Mouse (Mus musculus) ES-E14 (cell line): ENCODE measurements around the gene Dguok. TPM values are rescaled to one million over a fixed set of nuclear protein-coding genes. Genes with fewer than 3 reads are reported as not detected.

Experiments used
- DNase-seq: peaks from one replicate; pipeline ENCODE4 v3.0.0-alpha.2; 2013; ENCODE audit warnings: low read depth, low spot score
- H3K27ac ChIP-seq: 2 replicates; pipeline ENCODE4 v1.5.1; 2012; ENCODE audit warnings: low read depth, mild to moderate bottlenecking, low read length, moderate library complexity, mixed read lengths; ENCODE audit not compliant: poor library complexity, insufficient read depth, severe bottlenecking
- H3K36me3 ChIP-seq: 2 replicates; pipeline ENCODE4 v1.6.1; 2012; ENCODE audit warnings: mild to moderate bottlenecking, low read length, moderate library complexity, mixed read lengths; ENCODE audit not compliant: control insufficient read depth, poor library complexity, insufficient read depth, severe bottlenecking
- H3K4me1 ChIP-seq, 2 experiments: fragments of 150-350 bp in 1 of 2; sonication (generic) in 1 of 2; 2 replicates each; pipeline ENCODE4 v1.6.1; 2012; ENCODE audit warnings: low read length in 2 of 2, mild to moderate bottlenecking in 1 of 2, mixed read lengths in 1 of 2; ENCODE audit not compliant: control insufficient read depth in 2 of 2, insufficient read depth in 2 of 2, poor library complexity in 1 of 2
- H3K4me3 ChIP-seq, 2 experiments: fragments of 150-350 bp in 1 of 2; sonication (generic) in 1 of 2; 2 replicates each; pipeline ENCODE4 v1.5.1; 2012; ENCODE audit warnings: low read length in 2 of 2, low read depth in 1 of 2, mild to moderate bottlenecking in 1 of 2, mixed read lengths in 1 of 2; ENCODE audit not compliant: insufficient read depth in 1 of 2, poor library complexity in 1 of 2, severe bottlenecking in 1 of 2
- H3K9ac ChIP-seq: 2 replicates; pipeline ENCODE4 v1.6.1; 2012; ENCODE audit warnings: low read depth, mild to moderate bottlenecking, low read length, mixed read lengths; ENCODE audit not compliant: poor library complexity, insufficient read depth, severe bottlenecking
- H3K9me3 ChIP-seq: fragments of 150-350 bp; sonication (generic); 2 replicates; pipeline ENCODE4 v1.6.1; 2012; ENCODE audit warnings: low read depth, mild to moderate bottlenecking, low read length; ENCODE audit not compliant: control insufficient read depth, insufficient read depth
- CHD2 ChIP-seq: IDR thresholded peaks from 2 replicates; pipeline ENCODE4 v1.6.1; 2014; ENCODE audit warnings: mild to moderate bottlenecking, low read depth, low read length, inconsistent platforms
- HCFC1 ChIP-seq: IDR thresholded peaks from 2 replicates; pipeline ENCODE4 v1.6.1; 2012; ENCODE audit warnings: low read length, inconsistent platforms, borderline replicate concordance; ENCODE audit not compliant: insufficient read depth
- MAFK ChIP-seq: IDR thresholded peaks from 2 replicates; pipeline ENCODE4 v1.6.1; 2014; ENCODE audit warnings: mild to moderate bottlenecking, low read depth, low read length, inconsistent platforms; ENCODE audit not compliant: insufficient read depth
- ZC3H11A ChIP-seq: IDR thresholded peaks from 2 replicates; pipeline ENCODE4 v1.6.1; 2012; ENCODE audit warnings: low read depth, mild to moderate bottlenecking, inconsistent platforms, low read length, borderline replicate concordance
- ZNF384 ChIP-seq: IDR thresholded peaks from 2 replicates; pipeline ENCODE4 v1.6.1; 2012; ENCODE audit warnings: low read depth, low read length, inconsistent platforms
- in situ Hi-C, 2 experiments: fragments of 600-800 bp; cut with MboI; formaldehyde crosslinking; loops; one replicate each; pipeline ENCODE4 v1.15.1; 2025; ENCODE audit warnings: low sequenced_read_pairs in 2 of 2, inconsistent platforms in 1 of 2; ENCODE audit not compliant: unreplicated experiment in 2 of 2
- total RNA-seq: library from RNA; depleted of rRNA; stranded (reverse); fragments of 300-350 nt; gene quantifications from 2 replicates; pipeline ENCODE4 v1.2.3, GENCODE M21; 2012

The Dguok gene
- total RNA-seq, 1 experiment = 21.4 TPM

DNA sequence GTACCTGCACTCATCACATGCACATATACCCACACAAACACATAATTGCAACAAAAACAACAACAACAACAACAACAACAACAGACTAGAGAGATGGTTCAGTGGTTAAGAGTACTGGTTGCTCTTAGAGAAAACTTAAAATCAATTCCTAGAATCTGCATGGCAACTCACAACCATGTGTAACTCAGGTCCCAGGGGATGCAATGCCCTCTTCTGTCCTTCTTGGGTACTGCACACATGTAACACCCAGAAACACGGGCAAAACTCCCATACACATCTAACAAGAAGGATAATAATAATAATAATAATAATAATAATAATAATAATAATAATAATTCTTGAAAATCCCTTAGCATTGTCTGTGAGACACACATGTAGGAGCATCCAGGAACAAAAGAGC lies 5.7 kb upstream of the Dguok start:
- Histone ChIP-seq H3K4me3 (no peak overlapping the region), H3K9me3 (no peaks in the 10 kb centered on the region), H3K4me1 (peaks cover 0 to under 1% of the 10 kb centered on the region in 2 experiments; a peak in 1 of 4 replicates), H3K27ac (no peak overlapping the region), H3K36me3 (no peaks in the 10 kb centered on the region), H3K9ac (no peak overlapping the region)
- DNase-seq = no peak
- TF ChIP-seq HCFC1 (no peak), ZNF384 (no peak), CHD2 (no peak), MAFK (no peak), ZC3H11A (no peak)
- in situ Hi-C loops = no loop called here

DNA sequence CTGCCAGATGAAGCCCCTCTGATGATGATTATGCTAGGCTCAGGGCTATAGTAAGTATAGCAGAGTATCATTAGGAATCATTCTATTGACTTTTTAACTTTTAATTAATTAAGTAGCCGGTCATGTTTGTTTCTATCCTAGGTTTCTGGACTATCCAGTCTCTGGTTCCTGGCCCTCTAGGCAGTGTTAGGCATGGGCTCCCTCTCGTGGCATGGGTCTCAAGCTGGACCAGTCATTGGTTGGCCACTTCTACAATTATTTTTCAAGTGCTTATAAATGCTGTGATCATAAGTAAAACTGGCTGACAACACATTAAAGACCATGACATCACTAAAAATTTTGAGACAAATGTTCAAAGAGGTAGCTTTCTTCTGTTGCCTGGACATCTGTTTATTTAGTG lies 3.4 kb upstream of the Dguok start:
- no peak for DNase-seq
- no peak overlapping the region for H3K4me3 ChIP-seq
- in situ Hi-C loops = no loop called here
- no peaks in the 10 kb centered on the region for H3K36me3 ChIP-seq
- TF ChIP-seq ZNF384 (no peak), MAFK (no peak), ZC3H11A (no peak), CHD2 (no peak), HCFC1 (no peak)
- H3K27ac ChIP-seq = no peak overlapping the region
- H3K4me1 ChIP-seq = peaks cover 0 to 3% of the 10 kb centered on the region in 2 experiments; a peak in 1 of 4 replicates
- H3K9ac ChIP-seq = no peak overlapping the region
- no peaks in the 10 kb centered on the region for H3K9me3 ChIP-seq

DNA sequence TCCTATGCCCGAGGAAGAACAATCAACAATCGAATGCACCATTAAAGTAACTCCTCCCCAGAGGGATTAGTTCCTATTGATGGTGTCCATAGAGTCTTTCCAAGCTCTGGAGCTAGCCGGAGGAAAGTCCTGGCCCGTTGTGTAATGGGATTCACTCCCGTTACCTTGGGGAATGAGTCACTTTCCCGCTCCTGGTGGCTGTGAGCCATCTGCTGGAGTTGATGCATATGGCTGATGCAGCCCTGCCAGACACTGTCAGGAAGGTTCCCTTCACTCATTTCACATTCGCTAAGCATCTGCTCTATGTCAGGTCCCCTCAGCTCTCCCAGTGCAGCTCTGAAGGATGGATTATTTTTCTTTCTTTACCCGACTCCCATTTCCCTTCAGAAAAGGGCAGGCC lies 2.7 kb upstream of the Dguok start:
- in situ Hi-C loops = no loop called here
- TF ChIP-seq HCFC1 (no peak), CHD2 (no peak), ZC3H11A (no peak), MAFK (no peak), ZNF384 (no peak)
- Histone ChIP-seq H3K36me3 (no peaks in the 10 kb centered on the region), H3K27ac (no peak overlapping the region), H3K9me3 (no peaks in the 10 kb centered on the region), H3K4me1 (peaks cover 0 to 3% of the 10 kb centered on the region in 2 experiments; a peak in 1 of 4 replicates), H3K9ac (no peak overlapping the region), H3K4me3 (no peak overlapping the region)
- no peak for DNase-seq

DNA sequence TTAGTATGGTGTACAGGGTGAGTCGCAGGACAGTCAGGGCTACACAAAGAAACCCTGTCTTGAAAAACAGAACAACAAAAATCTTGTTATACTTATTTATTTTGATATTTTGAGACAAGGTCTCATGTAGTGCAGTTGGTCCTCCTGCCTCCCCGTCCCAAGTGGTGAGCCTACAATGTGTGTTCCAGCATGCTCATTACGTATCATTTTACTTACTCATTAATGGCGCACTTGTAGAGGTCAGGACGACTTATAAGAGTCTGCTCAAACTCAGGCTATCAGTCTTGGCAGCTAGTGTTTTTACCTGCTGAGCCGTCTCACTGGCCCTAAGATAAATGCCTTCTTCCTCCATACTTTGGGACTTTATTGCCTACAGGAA lies 388 bp upstream of the Dguok start:
- H3K4me3 ChIP-seq = peak overlapping the region; percentile 27 to 78; a peak in 3 of 4 replicates
- no peaks in the 10 kb centered on the region for H3K9me3 ChIP-seq
- TF ChIP-seq HCFC1 (no peak), CHD2 (no peak), MAFK (no peak), ZC3H11A (no peak), ZNF384 (no peak)
- in situ Hi-C loops = no loop called here
- no peaks in the 10 kb centered on the region for H3K36me3 ChIP-seq
- H3K9ac ChIP-seq = peak overlapping the region; percentile 21; the same call in 1 of the 2 replicates
- H3K4me1 ChIP-seq = peaks cover 0 to 3% of the 10 kb centered on the region in 2 experiments; a peak in 1 of 4 replicates
- no peak overlapping the region for H3K27ac ChIP-seq
- DNase-seq = no peak

DNA sequence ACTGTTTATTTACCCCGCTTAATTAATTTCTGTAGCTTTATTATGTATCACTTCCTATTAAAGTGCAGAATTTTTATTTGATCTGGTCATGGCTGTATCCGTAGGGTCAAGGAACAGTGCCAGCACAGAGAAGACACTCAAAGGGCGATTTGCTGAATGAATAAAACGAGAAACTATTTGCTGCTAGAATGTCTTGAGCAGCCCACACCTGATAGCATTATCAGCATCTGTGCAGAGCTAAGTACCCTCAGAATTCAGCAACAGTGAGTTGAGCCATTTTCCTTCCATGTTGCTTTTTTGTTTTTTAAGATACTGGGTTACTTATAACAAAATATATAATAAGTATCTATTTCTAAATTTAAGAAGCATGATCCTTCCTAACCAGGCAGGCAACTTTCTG lies 1.2 kb downstream of the Dguok start:
- Histone ChIP-seq H3K4me1 (peaks cover 0 to 3% of the 10 kb centered on the region in 2 experiments; a peak in 1 of 4 replicates), H3K27ac (no peak overlapping the region), H3K9ac (0 out of 2 replicates have a peak overlapping the region, but pooled peaks have one; percentile 52), H3K4me3 (peak overlapping the region in 1 of 2 experiments; percentile 83; a peak in 2 of 4 replicates), H3K36me3 (no peaks in the 10 kb centered on the region), H3K9me3 (no peaks in the 10 kb centered on the region)
- in situ Hi-C loops = no loop called here
- TF ChIP-seq HCFC1 (no peak), CHD2 (no peak), ZC3H11A (no peak), MAFK (no peak), ZNF384 (no peak)
- no peak for DNase-seq
